Mouse (Mus musculus) lung, adult 2 months (tissue): ENCODE results near the gene Prom1.

ENCODE experiments used
- CTCF ChIP-seq: fragments of 200-500 bp; IDR thresholded peaks from 2 replicates; pipeline ENCODE4 v1.5.1; 2011; ENCODE audit warnings: mild to moderate bottlenecking, low read length, control low read depth; ENCODE audit not compliant: insufficient read depth
- POLR2A ChIP-seq: fragments of 200-500 bp; IDR thresholded peaks from 2 replicates; pipeline ENCODE4 v1.6.1; 2011; ENCODE audit warnings: low read depth, mild to moderate bottlenecking, control low read depth, low read length, borderline replicate concordance; ENCODE audit errors: extremely low read depth

DNA sequence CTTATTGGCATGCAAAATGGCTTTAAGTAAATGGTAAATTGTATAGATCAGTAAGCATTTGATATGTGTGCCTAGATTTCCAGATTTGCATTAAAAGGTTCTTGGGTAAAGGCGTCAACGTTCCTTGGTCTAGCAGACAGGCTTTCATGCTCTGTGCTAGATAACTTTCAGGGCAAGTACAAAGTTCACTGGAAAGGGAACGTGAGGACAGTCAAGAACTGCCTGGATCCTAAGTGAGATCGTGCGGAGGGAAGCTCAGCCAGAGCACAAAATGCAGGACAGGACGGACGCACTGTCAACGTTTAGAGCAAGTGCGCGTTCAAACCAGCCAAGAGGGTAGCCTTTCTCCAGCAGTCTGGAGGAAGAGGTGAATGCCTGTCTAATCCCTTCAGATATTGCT lies 5.7 kb downstream of the Prom1 start:
- TF ChIP-seq POLR2A (no peak), CTCF (no peak)
